Mouse (Mus musculus): ENCODE data around the gene Ephb1.

GRCm38 (mm10) chr9:102002186-102002585 lies 352.3 kb downstream of the Ephb1 start:
- TF ChIP-seq POLR2A (IDR thresholded peaks at IDR 0.05; ENCODE audit: control insufficient read depth, low read depth, low read length): no peak
- TF ChIP-seq CTCF (IDR thresholded peaks at IDR 0.05; ENCODE audit: control insufficient read depth, insufficient read depth, insufficient replicate concordance, low read depth, low read length): no peak
